Mouse (Mus musculus): ENCODE data around the gene Acot9.

- peak; percentile 80 for TF ChIP-seq CTCF (IDR thresholded peaks at IDR 0.05)
- peak; percentile 89 for TF ChIP-seq POLR2A (IDR thresholded peaks at IDR 0.05; ENCODE audit: insufficient read depth, low read depth, low read length)
These were observed 46.0 kb upstream of the Acot9 start, which contains the start of gene Sat1 for GRCm38 (mm10) chrX:155216271-155216670.
